In genomic region chr13:75091071-75091470, GRCm38 (mm10) we compare ENCODE assay signal across 12 mouse cellular contexts. TPM values are rescaled to one million over a fixed set of nuclear protein-coding genes. Genes with fewer than 3 reads are reported as not detected.
DNase-seq lines count a peak whose midpoint lies in the region; ATAC-seq and TF ChIP-seq lines count a peak whose summit lies in the region.
"Had no signal": no experiment of that assay in that cellular context is flagged by ENCODE, and none has a peak within 500 bp of the region (broad histone marks: within the 10 kb centered on the region; RNA-seq: fewer than 3 reads in every experiment).

No protein-coding gene starts in this region.

- DNase-seq in layer of hippocampus, adult 2 months (ENCODE audit: low spot score in 2 of 2), result peak in 1 of 2 experiments; percentile 34
- DNase-seq in layer of hippocampus, adult 9-10 months (ENCODE audit: low spot score), result no peak
- DNase-seq in cerebellum, adult 8-10 months, result no peak
- no peak for DNase-seq in heart, embryonic 10.5 days (ENCODE audit: low spot score)
- DNase-seq in limb, embryonic 10.5 days (ENCODE audit: low spot score), result no peak
- DNase-seq: gastrocnemius, adult 2 months had no signal

- peak overlapping the region; percentile 76; the same call in 1 of the 2 replicates for H3K4me2 ChIP-seq in forebrain, embryonic 12.5 days
- H3K4me2 ChIP-seq in midbrain, embryonic 12.5 days (replicated peaks), result no peak overlapping the region; the same call in 1 of the 2 replicates

- no peaks in the 10 kb centered on the region for H3K36me3 ChIP-seq in E14TG2a.4 (ENCODE audit: insufficient read depth, low read length)
- H3K36me3 ChIP-seq in forebrain, embryonic 12.5 days (replicated peaks), result no peaks in the 10 kb centered on the region
- no peaks in the 10 kb centered on the region for H3K36me3 ChIP-seq in midbrain, embryonic 12.5 days
- H3K36me3 ChIP-seq in heart, embryonic 10.5 days, result no peaks in the 10 kb centered on the region
- H3K36me3 ChIP-seq in limb, embryonic 10.5 days, result no peaks in the 10 kb centered on the region
- H3K36me3 ChIP-seq: embryonic facial prominence, embryonic 13.5 days; liver, embryonic 12.5 days had no signal

- peak overlapping the region; percentile 62 for H3K4me3 ChIP-seq in layer of hippocampus, adult 2 months
- H3K4me3 ChIP-seq in E14TG2a.4 (replicated peaks; ENCODE audit: low read length), result peak overlapping the region; percentile 73; the same call in 1 of the 2 replicates
- peak overlapping the region; percentile 51 for H3K4me3 ChIP-seq in forebrain, embryonic 12.5 days (replicated peaks)
- H3K4me3 ChIP-seq in midbrain, embryonic 12.5 days, result peak overlapping the region; percentile 53; the same call in 1 of the 2 replicates
- no peak overlapping the region for H3K4me3 ChIP-seq in heart, embryonic 10.5 days
- no peak overlapping the region for H3K4me3 ChIP-seq in limb, embryonic 10.5 days

- peaks cover 16% of the 10 kb centered on the region for H3K4me1 ChIP-seq in E14TG2a.4 (replicated peaks; ENCODE audit: low read depth, low read length)
- peaks cover 6% of the 10 kb centered on the region; the same call in 1 of the 2 replicates for H3K4me1 ChIP-seq in forebrain, embryonic 12.5 days
- H3K4me1 ChIP-seq in midbrain, embryonic 12.5 days, result peaks cover 13% of the 10 kb centered on the region
- no peaks in the 10 kb centered on the region for H3K4me1 ChIP-seq in heart, embryonic 10.5 days
- H3K4me1 ChIP-seq in limb, embryonic 10.5 days, result peaks cover 13% of the 10 kb centered on the region
- H3K4me1 ChIP-seq: liver, embryonic 12.5 days had no signal

- no peak for ATAC-seq in forebrain, embryonic 12.5 days (ENCODE audit: low FRiP score)
- ATAC-seq in midbrain, embryonic 12.5 days (ENCODE audit: low FRiP score, low read depth), result no peak
- ATAC-seq: intestine, postnatal 0 days; liver, embryonic 12.5 days had no signal

- no peak overlapping the region for H3K9ac ChIP-seq in forebrain, embryonic 12.5 days
- H3K9ac ChIP-seq in midbrain, embryonic 12.5 days (replicated peaks), result no peak overlapping the region
- H3K9ac ChIP-seq: liver, embryonic 12.5 days had no signal

- H3K27ac ChIP-seq in layer of hippocampus, adult 2 months, result 0 out of 2 replicates have a peak overlapping the region, but pooled peaks have one; percentile 71
- no peak overlapping the region for H3K27ac ChIP-seq in forebrain, embryonic 12.5 days
- no peak overlapping the region for H3K27ac ChIP-seq in midbrain, embryonic 12.5 days (replicated peaks)
- no peak overlapping the region for H3K27ac ChIP-seq in heart, embryonic 10.5 days
- H3K27ac ChIP-seq in limb, embryonic 10.5 days, result no peak overlapping the region
- H3K27ac ChIP-seq: embryonic facial prominence, embryonic 13.5 days; gastrocnemius, adult 2 months; liver, embryonic 12.5 days had no signal

- H3K9me3 ChIP-seq in E14TG2a.4 (ENCODE audit: low read length), result no peaks in the 10 kb centered on the region
- H3K9me3 ChIP-seq in forebrain, embryonic 12.5 days, result no peaks in the 10 kb centered on the region
- no peaks in the 10 kb centered on the region for H3K9me3 ChIP-seq in midbrain, embryonic 12.5 days
- H3K9me3 ChIP-seq in heart, embryonic 10.5 days, result no peaks in the 10 kb centered on the region
- H3K9me3 ChIP-seq in limb, embryonic 10.5 days (replicated peaks), result no peaks in the 10 kb centered on the region
- H3K9me3 ChIP-seq: embryonic facial prominence, embryonic 13.5 days; liver, embryonic 12.5 days had no signal

- 65% methylated on average over 5 of the region's 5 CpGs for WGBS in forebrain, embryonic 12.5 days
- 72% methylated on average over 5 of the region's 5 CpGs for WGBS in midbrain, embryonic 12.5 days
- 74% methylated on average over 5 of the region's 5 CpGs for WGBS in heart, embryonic 10.5 days
- 77% methylated on average over 5 of the region's 5 CpGs for WGBS in limb, embryonic 10.5 days

- TF ChIP-seq CTCF in layer of hippocampus, adult 2 months (conservative IDR thresholded peaks at IDR 0.05), result no peak
- TF ChIP-seq CTCF in E14TG2a.4 (conservative IDR thresholded peaks at IDR 0.05; ENCODE audit: low read length), result no peak

- H3K27me3 ChIP-seq in E14TG2a.4 (ENCODE audit: insufficient read depth, low read length), result peaks cover 29% of the 10 kb centered on the region
- H3K27me3 ChIP-seq in forebrain, embryonic 12.5 days, result peaks cover 7% of the 10 kb centered on the region; the same call in 1 of the 2 replicates
- 0 out of 2 replicates have a peak, but pooled peaks cover 6% of the 10 kb centered on the region for H3K27me3 ChIP-seq in midbrain, embryonic 12.5 days
- peaks cover 21% of the 10 kb centered on the region; the same call in 1 of the 2 replicates for H3K27me3 ChIP-seq in heart, embryonic 10.5 days (ENCODE audit: insufficient read depth, poor library complexity, severe bottlenecking)
- peaks cover 28% of the 10 kb centered on the region for H3K27me3 ChIP-seq in limb, embryonic 10.5 days (ENCODE audit: low read depth, poor library complexity, severe bottlenecking)

RNA-seq across cellular contexts. Expression of gene Pcsk1, which starts 1.4 kb away (rescaled TPM):
- 10 to 100 TPM; 14.7 to 18.3 TPM for total RNA-seq in layer of hippocampus, adult 2 months (2021)
- polyA plus RNA-seq in forebrain, embryonic 12.5 days (2016; fragmentation: Nextera tagmentation; extraction: Ambion mirVana), result 1.1 and 1.7 TPM in 2 replicates
- polyA plus RNA-seq in midbrain, embryonic 12.5 days (2016; fragmentation: Nextera tagmentation; extraction: Ambion mirVana), result 0.90 and 1.3 TPM in 2 replicates
- polyA plus RNA-seq in heart, embryonic 10.5 days (2016; fragmentation: Nextera tagmentation; extraction: Ambion mirVana), result 0.06 TPM in 1 of 2 replicates, not detected in the other
- 0.10 and 0.23 TPM in 2 replicates for polyA plus RNA-seq in limb, embryonic 10.5 days (2016; fragmentation: Nextera tagmentation; extraction: Ambion mirVana)
- polyA plus RNA-seq: liver, embryonic 12.5 days had no signal

Comparison
In these comparisons a context has a peak if more than half of its experiments do, and no peak if none do; other contexts are left out.
1. H3K4me3 ChIP-seq: peak in layer of hippocampus, adult 2 months (single experiment), E14TG2a.4 (single experiment), forebrain, embryonic 12.5 days (single experiment) and midbrain, embryonic 12.5 days (single experiment); none in heart, embryonic 10.5 days (single experiment) and limb, embryonic 10.5 days (single experiment).